Mouse (Mus musculus): ENCODE results near the gene Kansl1l. TPM values are rescaled to one million over a fixed set of nuclear protein-coding genes. Genes with fewer than 3 reads are reported as not detected.

Gene Kansl1l
- total and polyA plus RNA-seq, 3 experiments, result 1.8 to 1.9 TPM; not detected in 1

GRCm38 (mm10) chr1:66672812-66673211, 144.6 kb downstream of the Kansl1l start:
- Histone ChIP-seq H3K4me1 (ENCODE audit: control insufficient read depth in 1 of 2, insufficient read depth in 2 of 2, low read length in 2 of 2) (no peaks in the 10 kb centered on the region), H3K36me3 (ENCODE audit: control insufficient read depth in 1 of 2, insufficient read depth in 2 of 2, low read length in 2 of 2) (no peaks in the 10 kb centered on the region), H3K27ac (ENCODE audit: control insufficient read depth, low read depth, low read length) (no peak overlapping the region), H3K9me3 (replicated peaks; ENCODE audit: insufficient read depth, low read length) (no peaks in the 10 kb centered on the region), H3K4me3 (ENCODE audit: control insufficient read depth in 1 of 2, insufficient read depth in 1 of 2, low read depth in 2 of 2, low read length in 2 of 2) (no peak overlapping the region), H3K79me2 (ENCODE audit: control insufficient read depth, insufficient read depth, low read length, poor library complexity) (no peaks in the 10 kb centered on the region), H3K9ac (ENCODE audit: control insufficient read depth, low read depth, low read length, poor library complexity, severe bottlenecking) (no peak overlapping the region), H3K27me3 (ENCODE audit: control insufficient read depth in 1 of 2, insufficient read depth in 2 of 2, low read length in 2 of 2) (no peaks in the 10 kb centered on the region; a peak in 2 of 4 replicates)
- TF ChIP-seq ZNF384 (IDR thresholded peaks at IDR 0.05; ENCODE audit: low read depth, low read length), result no peak
- TF ChIP-seq SIN3A (IDR thresholded peaks at IDR 0.05; ENCODE audit: low read length), result no peak
- TF ChIP-seq HCFC1 (IDR thresholded peaks at IDR 0.05; ENCODE audit: low read depth, low read length), result no peak
- no peak for TF ChIP-seq MAZ (IDR thresholded peaks at IDR 0.05; ENCODE audit: low read depth, low read length)
- TF ChIP-seq POLR2AphosphoS5 (IDR thresholded peaks at IDR 0.05; ENCODE audit: borderline replicate concordance, low read depth, low read length), result no peak
- TF ChIP-seq POLR2A (IDR thresholded peaks at IDR 0.05; ENCODE audit: control insufficient read depth in 1 of 2, insufficient read depth in 1 of 2, low read depth in 1 of 2, low read length in 2 of 2, poor library complexity in 1 of 2), result no peak
- TF ChIP-seq GATA1 (IDR thresholded peaks at IDR 0.05; ENCODE audit: low read depth, low read length), result no peak
- no peak for TF ChIP-seq POLR2AphosphoS2 (IDR thresholded peaks at IDR 0.05; ENCODE audit: low read length)
- no peak for TF ChIP-seq MEF2A (IDR thresholded peaks at IDR 0.05; ENCODE audit: extremely low read depth, insufficient replicate concordance, low read depth, low read length, poor library complexity, severe bottlenecking)
- TF ChIP-seq MYB (IDR thresholded peaks at IDR 0.05; ENCODE audit: low read depth, low read length), result no peak
- TF ChIP-seq ZC3H11A (IDR thresholded peaks at IDR 0.05; ENCODE audit: low read depth, low read length), result no peak
- no peak for TF ChIP-seq NELFE (IDR thresholded peaks at IDR 0.05; ENCODE audit: low read depth, low read length)
- TF ChIP-seq E2F4 (IDR thresholded peaks at IDR 0.05; ENCODE audit: borderline replicate concordance, low read depth, low read length), result no peak
- no peak for DNase-seq (ENCODE audit: low read depth, low spot score)

GRCm38 (mm10) chr1:66671475-66671874, 145.9 kb downstream of the Kansl1l start:
- H3K4me3 ChIP-seq (ENCODE audit: control insufficient read depth in 1 of 2, insufficient read depth in 1 of 2, low read depth in 2 of 2, low read length in 2 of 2), result no peak overlapping the region
- H3K9me3 ChIP-seq (replicated peaks; ENCODE audit: insufficient read depth, low read length), result no peaks in the 10 kb centered on the region
- no peak for TF ChIP-seq JUND (IDR thresholded peaks at IDR 0.05; ENCODE audit: low read depth, low read length)
- TF ChIP-seq RAD21 (IDR thresholded peaks at IDR 0.05; ENCODE audit: low read depth, low read length), result no peak
- no peak for TF ChIP-seq POLR2AphosphoS2 (IDR thresholded peaks at IDR 0.05; ENCODE audit: low read length)
- TF ChIP-seq TBP (IDR thresholded peaks at IDR 0.05; ENCODE audit: low read depth, low read length), result no peak
- no peak for TF ChIP-seq BHLHE40 (IDR thresholded peaks at IDR 0.05; ENCODE audit: borderline replicate concordance, low read depth, low read length)
- TF ChIP-seq EP300 (IDR thresholded peaks at IDR 0.05; ENCODE audit: low read depth in 1 of 2, low read length in 2 of 2), result no peak
- TF ChIP-seq NRF1 (IDR thresholded peaks at IDR 0.05; ENCODE audit: insufficient read depth, low read depth, low read length, poor library complexity, severe bottlenecking), result no peak
- no peak for TF ChIP-seq SIN3A (IDR thresholded peaks at IDR 0.05; ENCODE audit: low read length)
- TF ChIP-seq E2F4 (IDR thresholded peaks at IDR 0.05; ENCODE audit: borderline replicate concordance, low read depth, low read length), result no peak
- TF ChIP-seq USF2 (IDR thresholded peaks at IDR 0.05; ENCODE audit: borderline replicate concordance in 1 of 2, insufficient read depth in 1 of 2, low read depth in 1 of 2, low read length in 2 of 2), result no peak
- no peak for TF ChIP-seq MYC (IDR thresholded peaks at IDR 0.05; ENCODE audit: low read depth, low read length)
- TF ChIP-seq MXI1 (IDR thresholded peaks at IDR 0.05; ENCODE audit: low read depth, low read length), result no peak
- TF ChIP-seq HCFC1 (IDR thresholded peaks at IDR 0.05; ENCODE audit: low read depth, low read length), result no peak
- no peak for TF ChIP-seq SMC3 (IDR thresholded peaks at IDR 0.05; ENCODE audit: low read depth, low read length)
- TF ChIP-seq MYB (IDR thresholded peaks at IDR 0.05; ENCODE audit: low read depth, low read length), result no peak
- no peak for TF ChIP-seq ELF1 (IDR thresholded peaks at IDR 0.05; ENCODE audit: low read depth, low read length)
- no peak for TF ChIP-seq KAT2A (conservative IDR thresholded peaks at IDR 0.05; ENCODE audit: low read depth, low read length)
- no peak for TF ChIP-seq MAFK (IDR thresholded peaks at IDR 0.05; ENCODE audit: borderline replicate concordance, low read depth, low read length)
- no peak for TF ChIP-seq TCF12 (IDR thresholded peaks at IDR 0.05; ENCODE audit: low read depth, low read length)
- no peak for TF ChIP-seq CHD2 (IDR thresholded peaks at IDR 0.05; ENCODE audit: low read length)
- H3K9ac ChIP-seq (ENCODE audit: control insufficient read depth, low read depth, low read length, poor library complexity, severe bottlenecking), result no peak overlapping the region
- no peaks in the 10 kb centered on the region for H3K4me1 ChIP-seq (ENCODE audit: control insufficient read depth in 1 of 2, insufficient read depth in 2 of 2, low read length in 2 of 2)
- no peaks in the 10 kb centered on the region; a peak in 2 of 4 replicates for H3K27me3 ChIP-seq (ENCODE audit: control insufficient read depth in 1 of 2, insufficient read depth in 2 of 2, low read length in 2 of 2)
- DNase-seq (ENCODE audit: low read depth, low spot score), result no peak
- no peaks in the 10 kb centered on the region for H3K79me2 ChIP-seq (ENCODE audit: control insufficient read depth, insufficient read depth, low read length, poor library complexity)
- H3K36me3 ChIP-seq (ENCODE audit: control insufficient read depth in 1 of 2, insufficient read depth in 2 of 2, low read length in 2 of 2), result no peaks in the 10 kb centered on the region
- H3K27ac ChIP-seq (ENCODE audit: control insufficient read depth, low read depth, low read length), result no peak overlapping the region

Data from MEL (cell line).